Mouse (Mus musculus): ENCODE measurements around the gene Racgap1. TPM values are rescaled to one million over a fixed set of nuclear protein-coding genes. Genes with fewer than 3 reads are reported as not detected.

Gene Racgap1
- polyA plus RNA-seq, 1 experiment = 5.6 TPM

GRCm38 (mm10) chr15:99590429-99591084 is 60.9 kb downstream of the Racgap1 start, which contains the start of gene Aqp5:
TSS of gene Aqp5 (plus strand) at chr15:99590782.
- no peak for DNase-seq (ENCODE audit: low read depth)

DNA sequence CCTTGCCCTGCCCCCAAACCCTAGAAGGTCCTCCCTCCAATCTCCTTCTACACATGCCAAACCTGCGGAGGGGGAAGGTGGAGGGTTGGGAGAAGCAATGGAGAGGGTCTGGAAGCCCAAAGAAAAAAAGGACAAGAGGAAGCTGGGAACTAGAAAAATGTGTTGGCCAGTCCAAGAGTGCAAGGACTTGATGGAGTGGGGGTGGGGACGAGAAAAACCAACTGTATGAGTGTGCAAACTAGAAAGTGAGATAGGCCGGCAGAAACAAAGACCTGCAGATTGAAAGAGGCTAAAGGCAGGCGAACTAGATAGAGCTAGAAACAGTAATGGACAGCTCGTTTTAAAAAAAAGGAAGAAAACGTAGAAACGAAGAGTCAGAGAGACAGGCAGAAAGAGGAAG is 61.8 kb downstream of the Racgap1 start:
- no peak for DNase-seq (ENCODE audit: low read depth)

DNA sequence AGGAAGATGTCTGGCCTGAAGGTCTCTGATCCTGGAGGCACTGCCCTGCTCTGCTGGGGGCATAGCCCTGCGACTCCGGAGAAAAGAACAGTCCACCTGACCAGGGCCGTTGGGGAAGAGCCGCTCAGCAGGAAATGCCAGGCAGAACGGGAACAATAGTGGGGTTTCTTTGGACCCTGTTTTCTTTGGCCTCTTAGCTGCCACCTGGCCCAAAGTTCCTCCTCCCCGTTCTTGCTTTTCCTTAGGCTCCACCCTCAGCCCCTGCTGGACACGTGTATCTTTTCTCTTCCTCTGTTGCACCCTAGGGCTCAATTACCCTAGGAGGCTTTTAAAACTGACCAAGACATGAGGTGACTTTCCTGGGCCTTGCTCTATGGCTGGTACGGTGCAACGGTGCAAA is 62.2 kb downstream of the Racgap1 start:
- DNase-seq (ENCODE audit: low read depth) = no peak

DNA sequence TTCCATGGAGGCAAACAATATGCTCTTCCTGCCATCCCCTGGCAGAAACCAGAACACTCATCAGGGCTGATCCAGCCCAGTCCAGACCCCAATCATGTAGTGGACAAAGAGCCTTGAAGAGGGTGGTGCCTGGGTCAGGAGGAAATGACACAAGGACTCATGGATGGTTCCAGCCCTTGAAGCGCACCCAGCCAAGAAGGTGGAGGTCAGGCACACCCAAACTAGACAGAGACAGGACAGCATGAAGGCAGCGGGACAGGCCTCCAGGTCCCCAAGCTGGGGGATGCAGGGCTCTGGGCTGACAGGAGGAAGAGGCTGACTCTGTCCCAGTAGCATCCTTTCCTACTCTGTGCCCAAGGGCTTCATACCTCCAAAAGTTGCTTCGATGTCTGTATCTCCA is 64.9 kb downstream of the Racgap1 start:
- DNase-seq (ENCODE audit: low read depth) = no peak

DNA sequence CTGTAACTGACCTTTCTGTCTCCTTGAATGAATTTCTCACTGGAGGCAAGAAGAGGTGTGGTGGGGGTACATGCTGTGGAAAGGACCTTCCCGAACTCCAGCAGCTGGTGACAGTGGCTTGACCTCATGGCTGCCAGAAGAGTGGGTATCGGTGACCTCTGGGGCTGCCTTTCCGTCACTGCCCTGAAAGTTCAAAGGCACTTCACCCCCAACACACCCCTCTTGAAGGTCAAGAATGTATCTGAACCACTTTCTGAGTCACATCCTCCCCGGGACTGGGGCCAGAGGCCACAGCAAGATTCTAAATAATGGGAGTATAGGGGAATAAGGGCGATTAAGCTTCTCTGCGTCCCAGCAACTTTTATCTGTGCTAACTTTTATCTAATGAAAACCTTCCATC is 65.7 kb downstream of the Racgap1 start:
- DNase-seq (ENCODE audit: low read depth) = no peak

- DNase-seq (ENCODE audit: low read depth) = no peak
Observed at GRCm38 (mm10) chr15:99584407-99585202, 66.9 kb downstream of the Racgap1 start.

- no peak for DNase-seq (ENCODE audit: low read depth)
Observed at GRCm38 (mm10) chr15:99583463-99584344, 67.8 kb downstream of the Racgap1 start.

DNA sequence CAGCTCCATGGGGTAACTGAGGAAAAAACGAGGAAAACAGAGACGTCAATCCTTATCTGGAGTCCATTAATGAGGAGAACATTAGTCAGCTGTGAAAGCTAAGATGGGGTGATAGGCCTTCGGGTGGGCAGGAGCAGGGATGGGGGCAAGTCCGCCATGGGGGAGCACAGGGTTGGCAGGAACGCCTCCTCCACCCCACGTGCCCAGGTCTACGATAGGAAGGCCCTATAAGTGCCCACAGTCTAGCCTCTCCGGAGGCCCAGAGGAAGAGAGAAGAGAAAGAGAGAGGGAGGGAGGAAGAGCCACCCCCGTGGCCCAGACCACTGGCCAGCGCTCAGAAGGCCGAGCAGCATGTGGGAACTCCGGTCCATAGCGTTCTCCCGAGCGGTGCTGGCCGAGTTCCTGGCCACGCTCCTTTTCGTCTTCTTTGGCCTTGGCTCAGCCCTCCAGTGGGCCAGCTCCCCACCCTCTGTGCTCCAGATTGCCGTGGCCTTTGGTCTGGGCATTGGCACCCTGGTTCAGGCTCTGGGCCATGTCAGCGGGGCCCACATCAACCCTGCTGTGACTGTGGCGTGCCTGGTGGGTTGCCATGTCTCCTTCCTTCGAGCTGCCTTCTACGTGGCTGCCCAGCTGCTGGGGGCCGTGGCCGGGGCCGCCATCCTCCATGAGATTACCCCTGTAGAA is 72.5 kb downstream of the Racgap1 start, which contains the start of gene Aqp2:
Aqp2 (plus strand) TSS at position 254 of the 684 bp plus-strand sequence.
- no peak for DNase-seq (ENCODE audit: low read depth)

Other genes with a start within 250 kb of the Racgap1 start
- gene Nckap5l, start 193.9 kb downstream of the Racgap1 start, polyA plus RNA-seq (2012; rRNA removed) = 5.0 and 5.7 TPM in 2 replicates
- gene Bcdin3d, start 176.9 kb downstream of the Racgap1 start, polyA plus RNA-seq (2012; rRNA removed) = 6.0 and 6.3 TPM in 2 replicates
- gene Faim2, start 123.5 kb downstream of the Racgap1 start, polyA plus RNA-seq (2012; rRNA removed) = 19.4 and 23.8 TPM in 2 replicates
- 2.4 and 4.4 TPM in 2 replicates for gene Aqp2, start 72.6 kb downstream of the Racgap1 start, polyA plus RNA-seq (2012; rRNA removed)
- 3.3 and 4.2 TPM in 2 replicates for gene Aqp5, start 60.9 kb downstream of the Racgap1 start, polyA plus RNA-seq (2012; rRNA removed)
- gene Aqp6, start 50.3 kb downstream of the Racgap1 start, polyA plus RNA-seq (2012; rRNA removed) = 6.4 and 9.1 TPM in 2 replicates
- gene Asic1, start 18.7 kb upstream of the Racgap1 start, polyA plus RNA-seq (2012; rRNA removed) = 0.18 and 0.41 TPM in 2 replicates
- gene Smarcd1, start 50.5 kb upstream of the Racgap1 start, polyA plus RNA-seq (2012; rRNA removed) = 22.5 and 23.2 TPM in 2 replicates
- not detected in 2 replicates for gene Gm17349, start 53.8 kb upstream of the Racgap1 start, polyA plus RNA-seq (2012; rRNA removed)
- gene Gpd1, start 65.9 kb upstream of the Racgap1 start, polyA plus RNA-seq (2012; rRNA removed) = 345 and 504 TPM in 2 replicates
- 226 and 319 TPM in 2 replicates for gene Cox14, start 74.0 kb upstream of the Racgap1 start, polyA plus RNA-seq (2012; rRNA removed)
- gene Cers5, start 121.2 kb upstream of the Racgap1 start, polyA plus RNA-seq (2012; rRNA removed) = 53.1 and 59.8 TPM in 2 replicates
- gene Lima1, start 223.8 kb upstream of the Racgap1 start, polyA plus RNA-seq (2012; rRNA removed) = 28.4 and 33.8 TPM in 2 replicates